Mouse (Mus musculus): ENCODE results near the gene Rhot2. TPM values are rescaled to one million over a fixed set of nuclear protein-coding genes. Genes with fewer than 3 reads are reported as not detected.

Rhot2 gene
- polyA plus RNA-seq, 1 experiment from 2014 or later, result 32.7 TPM

GRCm38 (mm10) chr17:25833961-25834594 lies 10.6 kb downstream of the Rhot2 start:
- no peaks in the 10 kb centered on the region for H3K9me3 ChIP-seq (replicated peaks; ENCODE audit: control insufficient read depth, low read length)
- peak overlapping the region; percentile 99 for H3K27ac ChIP-seq (ENCODE audit: low read length)
- no peaks in the 10 kb centered on the region for H3K27me3 ChIP-seq (ENCODE audit: control insufficient read depth, insufficient read depth, low read length)
- H3K4me2 ChIP-seq (ENCODE audit: low read depth, low read length), result peak overlapping the region; percentile 92
- peaks cover 63% of the 10 kb centered on the region for H3K4me1 ChIP-seq (ENCODE audit: control insufficient read depth, insufficient read depth, low read length)
- H3K36me3 ChIP-seq (ENCODE audit: control insufficient read depth, insufficient read depth), result peaks cover 19% of the 10 kb centered on the region
- WGBS, result 18% methylated on average over 6 of the region's 6 CpGs
- ATAC-seq (replicated peaks; ENCODE audit: extremely low read depth, insufficient read depth, low FRiP score), result no peak
- H3K4me3 ChIP-seq (ENCODE audit: low read length), result peak overlapping the region; percentile 90
- H3K9ac ChIP-seq (ENCODE audit: low read length), result peak overlapping the region; percentile 93

- Histone ChIP-seq H3K27ac (ENCODE audit: low read length) (peak within 1 kb of the TSS; percentile 99), H3K9me3 (replicated peaks; ENCODE audit: control insufficient read depth, low read length) (no peaks in the 10 kb centered on the region), H3K9ac (ENCODE audit: low read length) (peak within 1 kb of the TSS; percentile 97), H3K4me1 (ENCODE audit: control insufficient read depth, insufficient read depth, low read length) (peaks cover 67% of the 10 kb centered on the region), H3K4me3 (ENCODE audit: low read length) (peak within 1 kb of the TSS; percentile 90), H3K36me3 (ENCODE audit: control insufficient read depth, insufficient read depth) (peaks cover 18% of the 10 kb centered on the region), H3K4me2 (ENCODE audit: low read depth, low read length) (peak within 1 kb of the TSS; percentile 98), H3K27me3 (ENCODE audit: control insufficient read depth, insufficient read depth, low read length) (no peaks in the 10 kb centered on the region)
- WGBS, result under 1% methylated on average over 24 of the region's 24 CpGs
- ATAC-seq (replicated peaks; ENCODE audit: extremely low read depth, insufficient read depth, low FRiP score), result peak; percentile 76
Observed at GRCm38 (mm10) chr17:25833291-25833663, 11.4 kb downstream of the Rhot2 start, which contains the start of gene Stub1. Gene Stub1 (minus strand): TSS chr17:25833404.

GRCm38 (mm10) chr17:25832436-25833290 lies 12.0 kb downstream of the Rhot2 start:
- no peaks in the 10 kb centered on the region for H3K27me3 ChIP-seq (ENCODE audit: control insufficient read depth, insufficient read depth, low read length)

GRCm38 (mm10) chr17:25831451-25832281 lies 13.0 kb downstream of the Rhot2 start:
- ATAC-seq (replicated peaks; ENCODE audit: extremely low read depth, insufficient read depth, low FRiP score), result no peak
- no peaks in the 10 kb centered on the region for H3K27me3 ChIP-seq (ENCODE audit: control insufficient read depth, insufficient read depth, low read length)
- H3K27ac ChIP-seq (ENCODE audit: low read length), result peak overlapping the region; percentile 99
- WGBS, result 47% methylated on average over 21 of the region's 21 CpGs
- H3K9ac ChIP-seq (ENCODE audit: low read length), result peak overlapping the region; percentile 97
- H3K9me3 ChIP-seq (replicated peaks; ENCODE audit: control insufficient read depth, low read length), result no peaks in the 10 kb centered on the region
- peak overlapping the region; percentile 98 for H3K4me2 ChIP-seq (ENCODE audit: low read depth, low read length)
- H3K4me3 ChIP-seq (ENCODE audit: low read length), result peak overlapping the region; percentile 90
- H3K36me3 ChIP-seq (ENCODE audit: control insufficient read depth, insufficient read depth), result peaks cover 26% of the 10 kb centered on the region
- peaks cover 64% of the 10 kb centered on the region for H3K4me1 ChIP-seq (ENCODE audit: control insufficient read depth, insufficient read depth, low read length)

More at GRCm38 (mm10) chr17:25832436-25833290, 12.0 kb downstream of the Rhot2 start:
- peaks cover 70% of the 10 kb centered on the region for H3K4me1 ChIP-seq (ENCODE audit: control insufficient read depth, insufficient read depth, low read length)
- WGBS, result under 1% methylated on average over 77 of the region's 77 CpGs
- no peaks in the 10 kb centered on the region for H3K9me3 ChIP-seq (replicated peaks; ENCODE audit: control insufficient read depth, low read length)
- H3K4me2 ChIP-seq (ENCODE audit: low read depth, low read length), result peak overlapping the region; percentile 98
- H3K9ac ChIP-seq (ENCODE audit: low read length), result peak overlapping the region; percentile 97
- peaks cover 19% of the 10 kb centered on the region for H3K36me3 ChIP-seq (ENCODE audit: control insufficient read depth, insufficient read depth)
- H3K4me3 ChIP-seq (ENCODE audit: low read length), result peak overlapping the region; percentile 90
- peak overlapping the region; percentile 99 for H3K27ac ChIP-seq (ENCODE audit: low read length)
- ATAC-seq (replicated peaks; ENCODE audit: extremely low read depth, insufficient read depth, low FRiP score), result peak; percentile 91

GRCm38 (mm10) chr17:25830806-25831431 lies 13.7 kb downstream of the Rhot2 start:
- H3K4me3 ChIP-seq (ENCODE audit: low read length), result no peak overlapping the region
- peaks cover 33% of the 10 kb centered on the region for H3K36me3 ChIP-seq (ENCODE audit: control insufficient read depth, insufficient read depth)
- peaks cover 56% of the 10 kb centered on the region for H3K4me1 ChIP-seq (ENCODE audit: control insufficient read depth, insufficient read depth, low read length)
- no peak overlapping the region for H3K27ac ChIP-seq (ENCODE audit: low read length)
- ATAC-seq (replicated peaks; ENCODE audit: extremely low read depth, insufficient read depth, low FRiP score), result no peak
- no peaks in the 10 kb centered on the region for H3K27me3 ChIP-seq (ENCODE audit: control insufficient read depth, insufficient read depth, low read length)
- WGBS, result 87% methylated on average over 14 of the region's 14 CpGs
- no peak overlapping the region for H3K9ac ChIP-seq (ENCODE audit: low read length)
- H3K9me3 ChIP-seq (replicated peaks; ENCODE audit: control insufficient read depth, low read length), result no peaks in the 10 kb centered on the region
- no peak overlapping the region; the same call in 1 of the 2 replicates for H3K4me2 ChIP-seq (ENCODE audit: low read depth, low read length)

GRCm38 (mm10) chr17:25830200-25830753 lies 14.4 kb downstream of the Rhot2 start:
- Histone ChIP-seq H3K4me3 (ENCODE audit: low read length) (no peak overlapping the region; the same call in 1 of the 2 replicates), H3K9me3 (replicated peaks; ENCODE audit: control insufficient read depth, low read length) (no peaks in the 10 kb centered on the region), H3K4me2 (ENCODE audit: low read depth, low read length) (no peak overlapping the region), H3K9ac (ENCODE audit: low read length) (no peak overlapping the region), H3K27ac (ENCODE audit: low read length) (no peak overlapping the region), H3K4me1 (ENCODE audit: control insufficient read depth, insufficient read depth, low read length) (peaks cover 50% of the 10 kb centered on the region), H3K27me3 (ENCODE audit: control insufficient read depth, insufficient read depth, low read length) (no peaks in the 10 kb centered on the region), H3K36me3 (ENCODE audit: control insufficient read depth, insufficient read depth) (peaks cover 36% of the 10 kb centered on the region)
- ATAC-seq (replicated peaks; ENCODE audit: extremely low read depth, insufficient read depth, low FRiP score), result no peak
- WGBS, result 80% methylated on average over 4 of the region's 4 CpGs

- Histone ChIP-seq H3K4me1 (ENCODE audit: control insufficient read depth, insufficient read depth, low read length) (peaks cover 48% of the 10 kb centered on the region), H3K36me3 (ENCODE audit: control insufficient read depth, insufficient read depth) (peaks cover 36% of the 10 kb centered on the region)
Observed at GRCm38 (mm10) chr17:25829558-25830017, 15.1 kb downstream of the Rhot2 start.

More at GRCm38 (mm10) chr17:25829558-25830017, 15.1 kb downstream of the Rhot2 start:
- peak overlapping the region; percentile 77 for H3K4me2 ChIP-seq (ENCODE audit: low read depth, low read length)
- H3K27ac ChIP-seq (ENCODE audit: low read length), result peak overlapping the region; percentile 87
- ATAC-seq (replicated peaks; ENCODE audit: extremely low read depth, insufficient read depth, low FRiP score), result no peak
- no peaks in the 10 kb centered on the region for H3K27me3 ChIP-seq (ENCODE audit: control insufficient read depth, insufficient read depth, low read length)
- H3K4me3 ChIP-seq (ENCODE audit: low read length), result peak overlapping the region; percentile 68
- H3K9me3 ChIP-seq (replicated peaks; ENCODE audit: control insufficient read depth, low read length), result no peaks in the 10 kb centered on the region
- peak overlapping the region; percentile 89 for H3K9ac ChIP-seq (ENCODE audit: low read length)
- 31% methylated on average over 8 of the region's 8 CpGs for WGBS
